Mouse (Mus musculus): ENCODE results near the gene Csnk2b. TPM values are rescaled to one million over a fixed set of nuclear protein-coding genes. Genes with fewer than 3 reads are reported as not detected.

The Csnk2b gene
- polyA plus RNA-seq, 1 experiment from 2014 or later: 346 TPM

DNA sequence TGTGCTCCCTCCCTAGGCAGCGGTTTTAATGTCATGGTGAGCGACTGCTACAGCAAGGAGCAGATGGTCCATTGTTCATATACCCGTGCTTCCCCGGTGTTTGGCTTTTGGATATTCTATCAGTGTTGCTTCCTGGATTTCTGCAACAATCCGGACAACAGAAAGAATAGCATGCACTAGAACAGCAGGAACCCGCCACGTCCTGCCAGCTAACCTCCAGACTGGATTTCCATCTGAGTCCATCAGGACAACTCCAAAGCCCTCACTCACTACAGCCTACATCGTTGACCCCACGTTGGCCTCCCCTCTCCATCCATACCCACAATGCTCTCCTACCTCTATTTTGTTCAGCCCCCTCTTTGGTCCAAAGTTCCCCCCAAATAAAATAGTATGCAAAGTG lies 10.1 kb downstream of the Csnk2b start:
- no peak for ATAC-seq
- H3K27me3 ChIP-seq (replicated peaks; ENCODE audit: control insufficient read depth, insufficient read depth, low read length): no peaks in the 10 kb centered on the region
- H3K4me2 ChIP-seq (ENCODE audit: low read length): no peak overlapping the region
- 62% methylated on average over 9 of the region's 9 CpGs for WGBS
- H3K4me1 ChIP-seq (ENCODE audit: control insufficient read depth, insufficient read depth, low read depth, low read length): no peaks in the 10 kb centered on the region
- no peaks in the 10 kb centered on the region for H3K9me3 ChIP-seq (ENCODE audit: control insufficient read depth, low read length)
- H3K9ac ChIP-seq (ENCODE audit: low read depth, low read length): no peak overlapping the region
- H3K27ac ChIP-seq (ENCODE audit: low read depth, low read length): no peak overlapping the region
- no peak overlapping the region for H3K4me3 ChIP-seq (ENCODE audit: low read length)
- H3K36me3 ChIP-seq (ENCODE audit: control insufficient read depth, insufficient read depth, low read length): peaks cover 6% of the 10 kb centered on the region

DNA sequence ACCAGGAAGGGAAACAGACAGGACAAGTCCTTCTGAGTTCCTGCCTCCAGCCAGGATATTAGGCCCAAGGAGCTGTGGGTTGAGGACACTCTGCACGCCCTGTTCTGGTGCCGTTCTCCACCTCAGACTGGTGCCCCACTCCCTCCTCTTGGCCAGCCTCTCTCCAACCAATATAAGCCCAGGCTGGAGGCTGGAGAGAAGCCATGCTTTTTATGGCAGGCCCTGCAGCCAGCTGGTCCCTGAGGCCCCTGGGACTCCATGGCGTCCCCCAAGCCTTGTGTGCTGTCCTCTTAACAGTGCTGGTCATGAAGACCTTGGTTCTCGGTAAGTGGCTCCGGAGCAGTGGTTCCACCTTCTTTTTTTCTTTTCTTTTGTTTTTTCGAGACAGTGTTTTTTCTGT lies 13.8 kb downstream of the Csnk2b start, which contains the start of gene Ly6g5c:
TSS of gene Ly6g5c (plus strand) at position 183 of the 400 bp plus-strand sequence.
- Histone ChIP-seq H3K27me3 (replicated peaks; ENCODE audit: control insufficient read depth, insufficient read depth, low read length) (no peaks in the 10 kb centered on the region), H3K36me3 (ENCODE audit: control insufficient read depth, insufficient read depth, low read length) (peaks cover 5% of the 10 kb centered on the region), H3K4me3 (ENCODE audit: low read length) (no peak within 1 kb of the TSS), H3K4me2 (ENCODE audit: low read length) (no peak within 1 kb of the TSS), H3K27ac (ENCODE audit: low read depth, low read length) (no peak within 1 kb of the TSS), H3K9ac (ENCODE audit: low read depth, low read length) (no peak within 1 kb of the TSS), H3K4me1 (ENCODE audit: control insufficient read depth, insufficient read depth, low read depth, low read length) (peaks cover 3% of the 10 kb centered on the region), H3K9me3 (ENCODE audit: control insufficient read depth, low read length) (no peaks in the 10 kb centered on the region)
- no peak for ATAC-seq
- 86% methylated on average over 6 of the region's 6 CpGs for WGBS

DNA sequence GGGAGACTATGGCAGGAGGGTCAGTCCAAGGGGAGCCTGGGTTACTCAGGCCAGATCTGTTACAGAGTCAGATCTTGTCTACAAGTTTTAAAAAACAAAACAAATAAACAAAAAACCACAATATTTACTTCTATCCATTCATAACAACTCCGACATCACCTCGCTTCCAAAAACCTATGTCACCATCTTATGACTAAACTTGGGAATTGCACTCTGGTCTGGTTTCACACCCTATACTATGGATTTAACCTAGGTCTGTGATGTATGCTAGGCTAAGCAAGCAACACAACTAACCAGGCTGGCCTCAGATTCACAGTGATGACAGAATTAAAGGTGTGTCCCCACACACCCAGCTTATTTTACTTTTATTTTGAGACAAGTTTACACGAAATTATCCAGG lies 15.3 kb downstream of the Csnk2b start:
- ATAC-seq: peak; percentile 57; the same call in 1 of the 2 replicates
- Histone ChIP-seq H3K4me1 (ENCODE audit: control insufficient read depth, insufficient read depth, low read depth, low read length) (peaks cover 3% of the 10 kb centered on the region), H3K27me3 (replicated peaks; ENCODE audit: control insufficient read depth, insufficient read depth, low read length) (no peaks in the 10 kb centered on the region), H3K4me2 (ENCODE audit: low read length) (no peak overlapping the region), H3K9me3 (ENCODE audit: control insufficient read depth, low read length) (no peaks in the 10 kb centered on the region), H3K4me3 (ENCODE audit: low read length) (no peak overlapping the region), H3K27ac (ENCODE audit: low read depth, low read length) (no peak overlapping the region), H3K9ac (ENCODE audit: low read depth, low read length) (no peak overlapping the region), H3K36me3 (ENCODE audit: control insufficient read depth, insufficient read depth, low read length) (peaks cover 21% of the 10 kb centered on the region)
- whole genome bisulfite sequencing: 54% methylated on average over 3 of the region's 3 CpGs

DNA sequence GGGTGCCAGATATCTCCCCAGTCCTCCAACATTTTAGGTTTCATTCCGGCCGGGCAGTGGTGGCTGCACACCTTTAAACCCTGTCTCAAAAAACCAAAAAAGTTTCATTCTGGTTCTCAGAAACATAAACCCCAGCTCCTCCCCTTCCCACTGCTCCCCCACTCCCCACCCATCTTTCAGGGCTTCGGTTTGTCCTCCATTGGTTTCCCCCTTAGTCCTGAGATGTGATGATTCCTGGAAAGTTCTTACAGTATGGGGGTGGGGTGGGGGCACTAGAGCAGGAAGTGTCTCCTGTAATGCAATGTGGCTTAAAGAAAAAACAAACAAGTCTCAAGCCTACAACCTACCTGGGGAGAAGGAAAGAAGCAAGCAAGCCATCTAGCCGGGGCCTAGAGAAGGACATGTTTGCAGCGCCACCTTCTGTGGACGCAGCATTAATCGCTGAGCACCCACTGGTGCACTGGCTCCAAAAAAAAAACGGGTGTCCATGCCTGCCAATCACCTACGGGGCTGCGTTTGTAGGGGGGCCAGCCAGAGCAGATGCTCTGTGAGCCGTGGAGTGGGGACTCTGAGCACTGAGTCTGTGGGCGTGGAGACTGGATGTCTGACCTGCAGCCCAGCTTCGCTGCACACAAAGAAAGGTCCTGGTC lies 16.0 kb downstream of the Csnk2b start:
- Histone ChIP-seq H3K4me1 (ENCODE audit: control insufficient read depth, insufficient read depth, low read depth, low read length) (peaks cover 3% of the 10 kb centered on the region), H3K27me3 (replicated peaks; ENCODE audit: control insufficient read depth, insufficient read depth, low read length) (no peaks in the 10 kb centered on the region), H3K9me3 (ENCODE audit: control insufficient read depth, low read length) (no peaks in the 10 kb centered on the region), H3K27ac (ENCODE audit: low read depth, low read length) (0 out of 2 replicates have a peak overlapping the region, but pooled peaks have one; percentile 27), H3K36me3 (ENCODE audit: control insufficient read depth, insufficient read depth, low read length) (peaks cover 27% of the 10 kb centered on the region), H3K9ac (ENCODE audit: low read depth, low read length) (peak overlapping the region; percentile 57; the same call in 1 of the 2 replicates), H3K4me2 (ENCODE audit: low read length) (peak overlapping the region; percentile 44), H3K4me3 (ENCODE audit: low read length) (0 out of 2 replicates have a peak overlapping the region, but pooled peaks have one; percentile 10)
- 25% methylated on average over 13 of the region's 13 CpGs for WGBS
- ATAC-seq: 0 out of 2 replicates have a peak, but pooled peaks have one; percentile 18

DNA sequence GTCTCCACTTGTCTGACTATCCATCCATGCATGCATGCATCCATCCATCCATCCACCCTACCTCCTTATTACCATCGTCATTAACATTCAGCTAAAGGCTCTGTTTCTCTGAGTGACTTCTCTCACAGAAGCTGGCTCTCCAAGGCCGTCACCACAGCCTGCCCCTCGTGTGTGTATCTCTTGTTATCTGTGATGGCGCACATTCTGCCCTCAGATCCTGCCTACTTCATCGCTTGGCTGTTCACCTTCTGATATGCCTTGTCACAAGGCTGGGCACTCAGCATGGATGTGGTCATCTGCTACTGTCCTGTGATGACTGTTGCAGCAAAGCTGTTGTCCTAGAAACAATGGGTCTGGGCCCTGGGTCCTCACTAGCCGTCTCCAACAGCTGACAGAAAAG lies 17.1 kb downstream of the Csnk2b start:
- Histone ChIP-seq H3K9me3 (ENCODE audit: control insufficient read depth, low read length) (no peaks in the 10 kb centered on the region), H3K4me1 (ENCODE audit: control insufficient read depth, insufficient read depth, low read depth, low read length) (peaks cover 3% of the 10 kb centered on the region), H3K4me3 (ENCODE audit: low read length) (no peak overlapping the region), H3K27ac (ENCODE audit: low read depth, low read length) (no peak overlapping the region), H3K36me3 (ENCODE audit: control insufficient read depth, insufficient read depth, low read length) (peaks cover 37% of the 10 kb centered on the region), H3K9ac (ENCODE audit: low read depth, low read length) (no peak overlapping the region), H3K27me3 (replicated peaks; ENCODE audit: control insufficient read depth, insufficient read depth, low read length) (no peaks in the 10 kb centered on the region), H3K4me2 (ENCODE audit: low read length) (no peak overlapping the region)
- ATAC-seq: no peak
- 77% methylated on average over 6 of the region's 6 CpGs for WGBS

GRCm38 (mm10) chr17:35104079-35104478 lies 17.8 kb downstream of the Csnk2b start:
- H3K27ac ChIP-seq (ENCODE audit: low read depth, low read length): no peak overlapping the region
- H3K4me3 ChIP-seq (ENCODE audit: low read length): no peak overlapping the region
- H3K36me3 ChIP-seq (ENCODE audit: control insufficient read depth, insufficient read depth, low read length): peaks cover 38% of the 10 kb centered on the region
- WGBS: 93% methylated on average over 7 of the region's 7 CpGs
- H3K9me3 ChIP-seq (ENCODE audit: control insufficient read depth, low read length): no peaks in the 10 kb centered on the region
- no peak overlapping the region for H3K9ac ChIP-seq (ENCODE audit: low read depth, low read length)
- H3K27me3 ChIP-seq (replicated peaks; ENCODE audit: control insufficient read depth, insufficient read depth, low read length): no peaks in the 10 kb centered on the region
- H3K4me2 ChIP-seq (ENCODE audit: low read length): no peak overlapping the region
- ATAC-seq: no peak
- peaks cover 3% of the 10 kb centered on the region for H3K4me1 ChIP-seq (ENCODE audit: control insufficient read depth, insufficient read depth, low read depth, low read length)

GRCm38 (mm10) chr17:35103221-35103690 lies 18.6 kb downstream of the Csnk2b start:
- WGBS: 70% methylated on average over 6 of the region's 6 CpGs
- no peaks in the 10 kb centered on the region for H3K9me3 ChIP-seq (ENCODE audit: control insufficient read depth, low read length)
- no peak for ATAC-seq
- H3K4me3 ChIP-seq (ENCODE audit: low read length): no peak overlapping the region
- H3K27ac ChIP-seq (ENCODE audit: low read depth, low read length): no peak overlapping the region
- H3K4me1 ChIP-seq (ENCODE audit: control insufficient read depth, insufficient read depth, low read depth, low read length): peaks cover 3% of the 10 kb centered on the region
- no peak overlapping the region for H3K9ac ChIP-seq (ENCODE audit: low read depth, low read length)
- H3K27me3 ChIP-seq (replicated peaks; ENCODE audit: control insufficient read depth, insufficient read depth, low read length): no peaks in the 10 kb centered on the region
- H3K4me2 ChIP-seq (ENCODE audit: low read length): no peak overlapping the region
- H3K36me3 ChIP-seq (ENCODE audit: control insufficient read depth, insufficient read depth, low read length): peaks cover 44% of the 10 kb centered on the region

DNA sequence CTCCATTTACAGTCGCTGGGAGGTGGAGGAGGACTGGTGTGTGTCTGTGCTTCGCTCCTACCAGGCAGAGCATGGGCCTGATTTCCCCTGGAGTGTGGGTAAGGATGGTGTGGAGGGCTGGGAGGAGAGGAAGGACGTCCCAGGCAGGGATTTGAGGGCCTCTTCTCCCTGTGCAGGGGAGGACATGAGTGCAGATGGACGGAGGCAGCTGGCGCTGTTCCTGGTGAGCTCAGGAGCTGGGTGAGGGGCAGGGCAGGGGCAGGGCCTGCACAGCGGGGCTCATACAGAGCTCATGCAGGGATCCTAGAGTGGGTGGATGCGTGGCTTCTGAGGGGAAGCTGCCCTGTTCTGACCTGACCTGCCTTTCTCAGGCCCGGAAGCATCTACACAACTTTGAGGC lies 19.6 kb downstream of the Csnk2b start:
- peaks cover 45% of the 10 kb centered on the region for H3K36me3 ChIP-seq (ENCODE audit: control insufficient read depth, insufficient read depth, low read length)
- no peak overlapping the region for H3K9ac ChIP-seq (ENCODE audit: low read depth, low read length)
- no peak for ATAC-seq

DNA sequence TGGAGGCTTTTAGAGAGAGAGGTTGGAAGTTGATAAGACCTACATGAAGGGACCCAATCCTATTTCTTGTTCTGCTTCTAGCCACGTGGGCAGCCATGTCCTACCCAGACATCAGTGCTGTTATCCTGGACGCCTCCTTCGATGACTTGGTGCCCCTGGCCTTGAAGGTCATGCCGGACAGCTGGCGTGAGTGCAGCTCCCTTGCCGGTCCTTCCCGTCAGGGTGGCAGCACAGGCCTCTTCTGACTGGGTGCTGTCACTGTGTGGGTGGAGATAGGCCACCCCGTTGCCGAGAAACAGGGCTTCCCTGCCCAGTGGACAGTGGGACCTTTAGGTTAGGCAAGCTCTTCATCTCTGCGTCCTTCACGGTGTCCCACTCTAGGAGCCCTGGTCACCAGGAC lies 20.7 kb downstream of the Csnk2b start:
- WGBS: 88% methylated on average over 11 of the region's 11 CpGs
- Histone ChIP-seq H3K9ac (ENCODE audit: low read depth, low read length) (no peak overlapping the region), H3K27ac (ENCODE audit: low read depth, low read length) (no peak overlapping the region), H3K27me3 (replicated peaks; ENCODE audit: control insufficient read depth, insufficient read depth, low read length) (no peaks in the 10 kb centered on the region), H3K4me2 (ENCODE audit: low read length) (no peak overlapping the region), H3K4me3 (ENCODE audit: low read length) (no peak overlapping the region), H3K9me3 (ENCODE audit: control insufficient read depth, low read length) (no peaks in the 10 kb centered on the region), H3K4me1 (ENCODE audit: control insufficient read depth, insufficient read depth, low read depth, low read length) (peaks cover 2% of the 10 kb centered on the region), H3K36me3 (ENCODE audit: control insufficient read depth, insufficient read depth, low read length) (peaks cover 50% of the 10 kb centered on the region)
- no peak for ATAC-seq

More for the DNA sequence above, 19.6 kb downstream of the Csnk2b start:
- H3K4me2 ChIP-seq (ENCODE audit: low read length): no peak overlapping the region
- WGBS: 71% methylated on average over 8 of the region's 8 CpGs
- H3K4me3 ChIP-seq (ENCODE audit: low read length): no peak overlapping the region
- peaks cover 3% of the 10 kb centered on the region for H3K4me1 ChIP-seq (ENCODE audit: control insufficient read depth, insufficient read depth, low read depth, low read length)
- no peak overlapping the region for H3K27ac ChIP-seq (ENCODE audit: low read depth, low read length)
- no peaks in the 10 kb centered on the region for H3K9me3 ChIP-seq (ENCODE audit: control insufficient read depth, low read length)
- no peaks in the 10 kb centered on the region for H3K27me3 ChIP-seq (replicated peaks; ENCODE audit: control insufficient read depth, insufficient read depth, low read length)
